Mouse (Mus musculus): Measurements from ENCODE around the gene Jazf1. TPM values are rescaled to one million over a fixed set of nuclear protein-coding genes. Genes with fewer than 3 reads are reported as not detected.

Jazf1 gene
- polyA plus RNA-seq, 1 experiment = 0.43 TPM

- Histone ChIP-seq H3K27ac (ENCODE audit: insufficient read depth, low read length) (no peak overlapping the region), H3K4me1 (ENCODE audit: control insufficient read depth, insufficient read depth, insufficient read length) (no peaks in the 10 kb centered on the region), H3K4me3 (ENCODE audit: extremely low read depth, insufficient read depth, insufficient read length) (no peak overlapping the region), H3K36me3 (ENCODE audit: control insufficient read depth, insufficient read depth, low read length) (no peaks in the 10 kb centered on the region), H3K27me3 (ENCODE audit: control insufficient read depth, insufficient read depth, low read length) (no peaks in the 10 kb centered on the region)
- no peak for DNase-seq (ENCODE audit: low read depth in 1 of 2, low spot score in 2 of 2)
- TF ChIP-seq CTCF (IDR thresholded peaks at IDR 0.05; ENCODE audit: extremely low read depth, insufficient read depth, insufficient read length, insufficient replicate concordance) = no peak
- no peak for TF ChIP-seq POLR2A (IDR thresholded peaks at IDR 0.05; ENCODE audit: low read depth, low read length)
- 78% methylated on average over 7 of the region's 7 CpGs for WGBS
Measured at GRCm38 (mm10) chr6:52932603-52933178, 135.7 kb downstream of the Jazf1 start.

GRCm38 (mm10) chr6:52929358-52929757 is 139.1 kb downstream of the Jazf1 start:
- Histone ChIP-seq H3K4me3 (ENCODE audit: extremely low read depth, insufficient read depth, insufficient read length) (no peak overlapping the region), H3K36me3 (ENCODE audit: control insufficient read depth, insufficient read depth, low read length) (no peaks in the 10 kb centered on the region), H3K27me3 (ENCODE audit: control insufficient read depth, insufficient read depth, low read length) (no peaks in the 10 kb centered on the region), H3K4me1 (ENCODE audit: control insufficient read depth, insufficient read depth, insufficient read length) (no peaks in the 10 kb centered on the region), H3K27ac (ENCODE audit: insufficient read depth, low read length) (no peak overlapping the region)
- TF ChIP-seq CTCF (IDR thresholded peaks at IDR 0.05; ENCODE audit: extremely low read depth, insufficient read depth, insufficient read length, insufficient replicate concordance) = no peak
- TF ChIP-seq POLR2A (IDR thresholded peaks at IDR 0.05; ENCODE audit: low read depth, low read length) = no peak
- 93% methylated on average over 12 of the region's 12 CpGs for WGBS
- DNase-seq (ENCODE audit: low read depth in 1 of 2, low spot score in 2 of 2) = no peak

DNA sequence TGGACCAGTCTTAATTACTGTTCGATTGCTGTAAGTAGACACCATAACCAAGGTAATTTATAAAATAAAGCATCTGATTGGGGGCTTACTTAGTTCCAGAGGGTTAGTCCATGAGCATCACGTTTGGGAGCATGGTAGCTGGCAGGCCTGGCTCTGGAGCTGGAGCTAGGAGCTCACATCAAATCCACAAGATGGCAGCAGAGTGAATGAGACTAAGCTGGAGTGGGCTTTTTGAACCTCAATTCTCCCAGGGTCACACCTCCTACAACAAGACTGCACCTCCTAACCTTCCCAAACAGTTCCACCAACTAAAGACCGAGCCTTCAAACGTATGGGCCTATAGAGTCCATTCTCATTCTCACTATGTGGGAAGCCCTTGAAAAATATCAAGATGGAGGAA is 141.5 kb downstream of the Jazf1 start:
- no peak for DNase-seq (ENCODE audit: low read depth in 1 of 2, low spot score in 2 of 2)
- H3K4me1 ChIP-seq (ENCODE audit: control insufficient read depth, insufficient read depth, insufficient read length) = no peaks in the 10 kb centered on the region
- TF ChIP-seq CTCF (IDR thresholded peaks at IDR 0.05; ENCODE audit: extremely low read depth, insufficient read depth, insufficient read length, insufficient replicate concordance) (no peak), POLR2A (IDR thresholded peaks at IDR 0.05; ENCODE audit: low read depth, low read length) (no peak)
- H3K27me3 ChIP-seq (ENCODE audit: control insufficient read depth, insufficient read depth, low read length) = no peaks in the 10 kb centered on the region
- no peaks in the 10 kb centered on the region for H3K36me3 ChIP-seq (ENCODE audit: control insufficient read depth, insufficient read depth, low read length)
- no peak overlapping the region for H3K4me3 ChIP-seq (ENCODE audit: extremely low read depth, insufficient read depth, insufficient read length)
- no peak overlapping the region for H3K27ac ChIP-seq (ENCODE audit: insufficient read depth, low read length)
- WGBS = 80% methylated on average over 4 of the region's 4 CpGs

DNA sequence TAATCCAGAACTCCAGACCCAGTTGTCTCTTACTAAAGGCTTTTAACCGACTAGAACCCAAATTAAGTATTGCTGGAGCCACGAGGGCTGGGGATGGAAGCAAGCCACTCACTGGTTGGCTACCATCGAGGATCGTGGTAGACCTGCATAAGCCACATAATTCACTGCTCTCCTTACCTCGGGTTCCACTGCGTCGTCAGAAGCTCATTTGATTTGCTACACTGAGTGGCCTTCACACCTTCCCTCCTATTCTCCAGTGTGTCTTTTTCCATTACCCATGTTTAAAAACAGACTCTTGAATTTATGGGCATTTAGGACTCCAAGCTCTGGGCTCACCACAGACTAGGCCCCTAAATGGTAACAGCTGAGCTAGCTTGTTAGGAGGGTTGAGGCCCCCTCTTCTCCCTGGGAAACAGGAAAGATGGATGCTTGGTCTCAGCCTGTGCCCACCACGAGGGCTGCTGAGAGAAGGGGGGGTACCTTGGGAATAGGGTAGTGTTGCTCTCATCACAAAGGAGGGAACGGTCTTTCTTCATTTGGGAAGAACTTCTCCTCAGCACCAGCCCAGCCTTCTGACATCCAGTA is 142.9 kb downstream of the Jazf1 start:
- no peaks in the 10 kb centered on the region for H3K4me1 ChIP-seq (ENCODE audit: control insufficient read depth, insufficient read depth, insufficient read length)
- no peak for DNase-seq (ENCODE audit: low read depth in 1 of 2, low spot score in 2 of 2)
- H3K27me3 ChIP-seq (ENCODE audit: control insufficient read depth, insufficient read depth, low read length) = no peaks in the 10 kb centered on the region
- TF ChIP-seq CTCF (IDR thresholded peaks at IDR 0.05; ENCODE audit: extremely low read depth, insufficient read depth, insufficient read length, insufficient replicate concordance) (no peak), POLR2A (IDR thresholded peaks at IDR 0.05; ENCODE audit: low read depth, low read length) (no peak)
- 82% methylated on average over 9 of the region's 9 CpGs for WGBS
- no peak overlapping the region for H3K4me3 ChIP-seq (ENCODE audit: extremely low read depth, insufficient read depth, insufficient read length)
- H3K27ac ChIP-seq (ENCODE audit: insufficient read depth, low read length) = no peak overlapping the region
- H3K36me3 ChIP-seq (ENCODE audit: control insufficient read depth, insufficient read depth, low read length) = no peaks in the 10 kb centered on the region

DNA sequence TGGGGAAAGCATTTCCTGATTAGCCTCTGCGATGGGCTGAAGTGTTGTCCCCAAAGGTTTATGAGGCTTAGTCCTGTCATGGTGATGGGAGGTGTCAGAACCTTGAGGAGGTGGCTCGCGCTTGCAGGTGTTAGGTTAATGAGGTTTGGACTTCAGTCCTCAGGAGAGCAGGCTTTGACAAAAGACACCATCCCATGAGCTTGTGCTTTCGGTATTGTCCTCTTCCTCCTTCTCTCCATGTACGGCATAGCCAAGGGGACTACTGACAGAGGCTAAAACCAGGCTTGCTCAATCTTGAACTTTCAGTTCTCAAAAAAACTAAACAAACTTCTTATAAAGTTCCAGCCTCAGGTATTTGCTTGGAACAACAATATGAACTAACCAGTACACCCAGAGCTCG is 147.2 kb downstream of the Jazf1 start:
- H3K27me3 ChIP-seq (ENCODE audit: control insufficient read depth, insufficient read depth, low read length) = no peaks in the 10 kb centered on the region
- TF ChIP-seq POLR2A (IDR thresholded peaks at IDR 0.05; ENCODE audit: low read depth, low read length) (no peak), CTCF (IDR thresholded peaks at IDR 0.05; ENCODE audit: extremely low read depth, insufficient read depth, insufficient read length, insufficient replicate concordance) (no peak)
- peaks cover 5% of the 10 kb centered on the region; the same call in 1 of the 2 replicates for H3K4me1 ChIP-seq (ENCODE audit: control insufficient read depth, insufficient read depth, insufficient read length)
- no peak for DNase-seq (ENCODE audit: low read depth in 1 of 2, low spot score in 2 of 2)
- no peaks in the 10 kb centered on the region for H3K36me3 ChIP-seq (ENCODE audit: control insufficient read depth, insufficient read depth, low read length)
- 81% methylated on average over 6 of the region's 6 CpGs for WGBS
- peak overlapping the region; percentile 52 for H3K27ac ChIP-seq (ENCODE audit: insufficient read depth, low read length)
- H3K4me3 ChIP-seq (ENCODE audit: extremely low read depth, insufficient read depth, insufficient read length) = no peak overlapping the region

DNA sequence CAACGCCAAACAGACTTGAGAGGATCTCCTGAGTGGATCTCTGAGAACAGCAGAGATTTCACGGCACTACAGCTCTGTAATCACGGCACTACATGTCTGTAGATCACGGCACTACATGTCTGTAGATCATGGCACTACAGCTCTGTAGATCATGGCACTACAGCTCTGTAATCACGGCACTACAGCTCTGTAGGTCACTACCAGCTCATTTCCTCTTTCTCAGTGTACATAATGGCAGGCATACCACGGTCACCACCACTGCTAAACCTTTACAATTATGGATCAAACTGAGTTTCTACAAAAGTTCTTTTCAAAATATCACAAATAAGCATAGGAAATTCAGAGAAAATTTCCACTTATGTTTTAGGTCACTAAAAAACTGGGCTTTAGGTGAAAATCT is 147.7 kb downstream of the Jazf1 start:
- TF ChIP-seq CTCF (IDR thresholded peaks at IDR 0.05; ENCODE audit: extremely low read depth, insufficient read depth, insufficient read length, insufficient replicate concordance) (no peak), POLR2A (IDR thresholded peaks at IDR 0.05; ENCODE audit: low read depth, low read length) (no peak)
- Histone ChIP-seq H3K27ac (ENCODE audit: insufficient read depth, low read length) (no peak overlapping the region), H3K36me3 (ENCODE audit: control insufficient read depth, insufficient read depth, low read length) (no peaks in the 10 kb centered on the region), H3K4me3 (ENCODE audit: extremely low read depth, insufficient read depth, insufficient read length) (no peak overlapping the region), H3K27me3 (ENCODE audit: control insufficient read depth, insufficient read depth, low read length) (no peaks in the 10 kb centered on the region), H3K4me1 (ENCODE audit: control insufficient read depth, insufficient read depth, insufficient read length) (peaks cover 5% of the 10 kb centered on the region; the same call in 1 of the 2 replicates)
- WGBS = 69% methylated on average over 6 of the region's 6 CpGs
- DNase-seq (ENCODE audit: low read depth in 1 of 2, low spot score in 2 of 2) = no peak

DNA sequence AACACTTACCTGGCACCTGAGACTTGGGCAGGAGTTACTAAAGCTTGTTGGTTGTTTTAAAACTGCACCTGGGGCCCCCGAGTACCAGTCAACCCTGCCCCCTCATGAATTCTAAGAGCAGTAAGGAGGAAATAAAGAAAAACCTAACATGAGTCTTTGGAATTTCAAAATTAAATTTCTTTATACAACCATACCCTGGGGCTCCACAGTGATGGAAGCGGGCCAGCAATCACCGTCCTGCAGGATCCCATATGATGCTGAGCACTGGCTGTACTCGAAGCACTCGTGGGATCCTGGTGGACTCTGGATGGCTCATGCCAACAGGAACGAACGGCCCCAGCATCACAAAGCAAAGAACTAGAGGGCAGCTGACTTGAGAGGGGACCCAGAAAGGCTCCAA is 149.0 kb downstream of the Jazf1 start:
- no peak overlapping the region for H3K4me3 ChIP-seq (ENCODE audit: extremely low read depth, insufficient read depth, insufficient read length)
- H3K4me1 ChIP-seq (ENCODE audit: control insufficient read depth, insufficient read depth, insufficient read length) = peaks cover 5% of the 10 kb centered on the region; the same call in 1 of the 2 replicates
- WGBS = 68% methylated on average over 7 of the region's 7 CpGs
- DNase-seq (ENCODE audit: low read depth in 1 of 2, low spot score in 2 of 2) = no peak
- H3K36me3 ChIP-seq (ENCODE audit: control insufficient read depth, insufficient read depth, low read length) = no peaks in the 10 kb centered on the region
- no peaks in the 10 kb centered on the region for H3K27me3 ChIP-seq (ENCODE audit: control insufficient read depth, insufficient read depth, low read length)
- TF ChIP-seq CTCF (IDR thresholded peaks at IDR 0.05; ENCODE audit: extremely low read depth, insufficient read depth, insufficient read length, insufficient replicate concordance) = no peak
- no peak for TF ChIP-seq POLR2A (IDR thresholded peaks at IDR 0.05; ENCODE audit: low read depth, low read length)
- H3K27ac ChIP-seq (ENCODE audit: insufficient read depth, low read length) = no peak overlapping the region

Data from spleen, adult 2 months (tissue).